18 mouse cellular contexts compared by ENCODE assay signal in the genomic region with DNA sequence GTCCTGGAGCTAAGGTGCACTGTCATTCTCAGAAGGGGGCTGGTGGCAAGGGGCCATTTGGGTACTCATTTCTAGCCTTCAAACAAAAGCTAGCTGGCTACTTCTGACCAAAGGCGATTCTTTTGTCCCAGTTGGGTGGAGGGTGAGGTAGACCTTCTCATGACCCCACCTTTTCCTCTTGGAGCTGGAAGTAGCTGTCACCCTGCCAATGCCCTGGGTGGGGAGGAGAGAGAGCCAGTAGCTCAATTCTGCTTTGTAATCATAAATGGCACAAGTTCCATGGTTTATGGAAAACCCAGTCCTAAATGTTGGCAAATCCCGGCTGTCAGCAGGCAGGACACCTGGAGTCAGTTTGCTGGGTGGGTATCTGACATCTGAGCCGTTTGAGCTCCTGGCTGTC. TPM values are rescaled to one million over a fixed set of nuclear protein-coding genes. Genes with fewer than 3 reads are reported as not detected.
DNase-seq lines count a peak whose midpoint lies in the region; ATAC-seq and TF ChIP-seq lines count a peak whose summit lies in the region.
"Had no signal": no experiment of that assay in that cellular context is flagged by ENCODE, and none has a peak within 500 bp of the region (broad histone marks: within the 10 kb centered on the region; RNA-seq: fewer than 3 reads in every experiment).

No protein-coding gene starts in this region.

- H3K4me3 ChIP-seq in kidney, embryonic 16.5 days (ENCODE audit: low read length) = no peak overlapping the region
- no peak overlapping the region for H3K4me3 ChIP-seq in lung, postnatal 0 days (ENCODE audit: low read depth, low read length)
- H3K4me3 ChIP-seq in neural tube, embryonic 15.5 days (replicated peaks) = no peak overlapping the region
- H3K4me3 ChIP-seq in hindbrain, postnatal 0 days (ENCODE audit: low read length) = no peak overlapping the region
- H3K4me3 ChIP-seq: forebrain, embryonic 13.5 days; limb, embryonic 15.5 days; neural tube, embryonic 13.5 days had no signal

- H3K4me2 ChIP-seq in kidney, embryonic 16.5 days (replicated peaks; ENCODE audit: low read depth, low read length) = no peak overlapping the region
- no peak overlapping the region for H3K4me2 ChIP-seq in lung, postnatal 0 days (replicated peaks; ENCODE audit: low read depth, low read length)
- H3K4me2 ChIP-seq in neural tube, embryonic 15.5 days = no peak overlapping the region
- H3K4me2 ChIP-seq in hindbrain, postnatal 0 days (ENCODE audit: low read depth, low read length) = no peak overlapping the region
- H3K4me2 ChIP-seq: forebrain, embryonic 13.5 days; limb, embryonic 15.5 days; neural tube, embryonic 13.5 days had no signal

- no peak for ATAC-seq in kidney, embryonic 16.5 days (ENCODE audit: low FRiP score, low TSS enrichment)
- no peak for ATAC-seq in lung, postnatal 0 days
- ATAC-seq in neural tube, embryonic 15.5 days (ENCODE audit: low FRiP score) = no peak
- no peak for ATAC-seq in hindbrain, postnatal 0 days
- ATAC-seq: forebrain, embryonic 13.5 days; inflammation-experienced regulatory T-cells, adult 6 months; liver, postnatal 0 days had no signal

- H3K27me3 ChIP-seq in kidney, embryonic 16.5 days (ENCODE audit: insufficient read depth, low read length) = no peaks in the 10 kb centered on the region
- no peaks in the 10 kb centered on the region for H3K27me3 ChIP-seq in lung, postnatal 0 days (replicated peaks; ENCODE audit: insufficient read depth, low read length)
- no peaks in the 10 kb centered on the region for H3K27me3 ChIP-seq in neural tube, embryonic 15.5 days (replicated peaks)
- H3K27me3 ChIP-seq in hindbrain, postnatal 0 days (ENCODE audit: insufficient read depth, low read length) = no peaks in the 10 kb centered on the region
- H3K27me3 ChIP-seq: forebrain, embryonic 13.5 days; limb, embryonic 15.5 days; neural tube, embryonic 13.5 days had no signal

- H3K9me3 ChIP-seq in kidney, embryonic 16.5 days (ENCODE audit: low read length) = no peaks in the 10 kb centered on the region
- H3K9me3 ChIP-seq in lung, postnatal 0 days (ENCODE audit: low read length) = no peaks in the 10 kb centered on the region
- H3K9me3 ChIP-seq in neural tube, embryonic 15.5 days (replicated peaks) = no peaks in the 10 kb centered on the region
- H3K9me3 ChIP-seq in hindbrain, postnatal 0 days (ENCODE audit: low read length) = no peaks in the 10 kb centered on the region
- H3K9me3 ChIP-seq: forebrain, embryonic 13.5 days; limb, embryonic 15.5 days; neural tube, embryonic 13.5 days had no signal

- no peak overlapping the region for H3K27ac ChIP-seq in kidney, embryonic 16.5 days (ENCODE audit: low read length)
- no peak overlapping the region for H3K27ac ChIP-seq in lung, postnatal 0 days (ENCODE audit: low read length)
- H3K27ac ChIP-seq in neural tube, embryonic 15.5 days (replicated peaks) = no peak overlapping the region
- H3K27ac ChIP-seq in hindbrain, postnatal 0 days = no peak overlapping the region
- H3K27ac ChIP-seq: forebrain, embryonic 13.5 days; limb, embryonic 15.5 days; neural tube, embryonic 13.5 days had no signal

- 85% methylated on average over 3 of the region's 3 CpGs for WGBS in kidney, embryonic 16.5 days
- 62% methylated on average over 3 of the region's 3 CpGs for WGBS in lung, postnatal 0 days
- 83% methylated on average over 3 of the region's 3 CpGs for WGBS in neural tube, embryonic 15.5 days
- 74% methylated on average over 3 of the region's 3 CpGs for WGBS in hindbrain, postnatal 0 days

- intact Hi-C loops in heart, postnatal 10 days (cut with DNase I) = no loop called here

- no peak overlapping the region for H3K9ac ChIP-seq in kidney, embryonic 16.5 days (replicated peaks; ENCODE audit: low read length)
- H3K9ac ChIP-seq in lung, postnatal 0 days (replicated peaks; ENCODE audit: low read depth) = no peak overlapping the region
- no peak overlapping the region for H3K9ac ChIP-seq in neural tube, embryonic 15.5 days (replicated peaks)
- no peak overlapping the region for H3K9ac ChIP-seq in hindbrain, postnatal 0 days (replicated peaks; ENCODE audit: low read length)
- H3K9ac ChIP-seq: forebrain, embryonic 13.5 days; limb, embryonic 15.5 days; liver, postnatal 0 days; neural tube, embryonic 13.5 days had no signal

- no peak for TF ChIP-seq EP300 in lung, postnatal 0 days (IDR thresholded peaks at IDR 0.05)

- peaks cover 51% of the 10 kb centered on the region for H3K36me3 ChIP-seq in kidney, embryonic 16.5 days (ENCODE audit: insufficient read depth, low read length)
- peaks cover 38% of the 10 kb centered on the region for H3K36me3 ChIP-seq in lung, postnatal 0 days (ENCODE audit: insufficient read depth, low read length)
- H3K36me3 ChIP-seq in neural tube, embryonic 15.5 days = peaks cover 54% of the 10 kb centered on the region
- peaks cover 42% of the 10 kb centered on the region for H3K36me3 ChIP-seq in hindbrain, postnatal 0 days (ENCODE audit: insufficient read depth, low read length)

- no peak for TF ChIP-seq CTCF in lung, postnatal 0 days (IDR thresholded peaks at IDR 0.05)
- no peak for TF ChIP-seq CTCF in hindbrain, postnatal 0 days (IDR thresholded peaks at IDR 0.05; ENCODE audit: low read depth)

- H3K4me1 ChIP-seq in kidney, embryonic 16.5 days (ENCODE audit: insufficient read depth, low read length) = no peaks in the 10 kb centered on the region
- no peaks in the 10 kb centered on the region for H3K4me1 ChIP-seq in lung, postnatal 0 days (ENCODE audit: insufficient read depth, low read depth, low read length)
- no peaks in the 10 kb centered on the region for H3K4me1 ChIP-seq in neural tube, embryonic 15.5 days
- no peaks in the 10 kb centered on the region for H3K4me1 ChIP-seq in hindbrain, postnatal 0 days (ENCODE audit: insufficient read depth, low read length)
- H3K4me1 ChIP-seq: forebrain, embryonic 13.5 days; limb, embryonic 15.5 days; neural tube, embryonic 13.5 days had no signal

- DNase-seq in kidney, adult 18-20 months = peak; percentile 27
- DNase-seq in Muller cell, postnatal 12 days (ENCODE audit: inconsistent ontology term) = peak; percentile 31
- peak; percentile 32 to 35 for DNase-seq in heart, postnatal 10 days
- DNase-seq in lung, postnatal 0 days (ENCODE audit: low spot score) = peak; percentile 40
- no peak for DNase-seq in cerebellum, adult 11 months
- DNase-seq in hindbrain, postnatal 0 days (ENCODE audit: low spot score) = no peak
- DNase-seq: adrenal gland, postnatal 10 days; cerebellum, adult 9-11 months; embryo, embryonic 11 days; liver, postnatal 0 days; retina, postnatal 1 day; thymus, adult 2 months had no signal

RNA-seq across cellular contexts. Expression of gene Rft1, which starts 11.9 kb away (rescaled TPM):
- polyA plus RNA-seq in kidney, embryonic 16.5 days (2015; fragmentation: Nextera tagmentation; extraction: Ambion mirVana) = 19.6 and 20.3 TPM in 2 replicates
- 10 to 100 TPM; 10.1 to 10.2 TPM for total RNA-seq in heart, postnatal 10 days (2021)
- polyA plus RNA-seq in lung, postnatal 0 days (2015; fragmentation: Nextera tagmentation; extraction: Ambion mirVana) = 14.4 and 15.5 TPM in 2 replicates
- polyA plus RNA-seq in neural tube, embryonic 15.5 days (2015; fragmentation: Nextera tagmentation; extraction: Ambion mirVana) = 9.0 and 9.6 TPM in 2 replicates
- total RNA-seq in hindbrain, postnatal 0 days (2014; rRNA removed) = 11.4 and 18.2 TPM in 2 replicates
- polyA plus RNA-seq in hindbrain, postnatal 0 days (2015; fragmentation: Nextera tagmentation; extraction: Ambion mirVana) = 10.0 and 10.1 TPM in 2 replicates

RNA-seq across cellular contexts. Expression of gene Prkcd, which starts 40.1 kb away (rescaled TPM):
- 48.9 and 52.4 TPM in 2 replicates for polyA plus RNA-seq in kidney, embryonic 16.5 days (2015; fragmentation: Nextera tagmentation; extraction: Ambion mirVana)
- 10 to 100 TPM; 18.7 to 20.0 TPM for total RNA-seq in heart, postnatal 10 days (2021)
- 59.4 and 68.4 TPM in 2 replicates for polyA plus RNA-seq in lung, postnatal 0 days (2015; fragmentation: Nextera tagmentation; extraction: Ambion mirVana)
- 35.2 and 41.8 TPM in 2 replicates for polyA plus RNA-seq in neural tube, embryonic 15.5 days (2015; fragmentation: Nextera tagmentation; extraction: Ambion mirVana)
- total RNA-seq in hindbrain, postnatal 0 days (2014; rRNA removed) = 26.2 and 26.8 TPM in 2 replicates
- polyA plus RNA-seq in hindbrain, postnatal 0 days (2015; fragmentation: Nextera tagmentation; extraction: Ambion mirVana) = 19.6 and 20.4 TPM in 2 replicates

RNA-seq across cellular contexts. Expression of gene Sfmbt1, which starts 48.6 kb away (rescaled TPM):
- 13.6 and 14.5 TPM in 2 replicates for polyA plus RNA-seq in kidney, embryonic 16.5 days (2015; fragmentation: Nextera tagmentation; extraction: Ambion mirVana)
- total RNA-seq in heart, postnatal 10 days (2021) = 10 to 100 TPM; 14.8 to 16.8 TPM
- polyA plus RNA-seq in lung, postnatal 0 days (2015; fragmentation: Nextera tagmentation; extraction: Ambion mirVana) = 8.2 and 8.9 TPM in 2 replicates
- polyA plus RNA-seq in neural tube, embryonic 15.5 days (2015; fragmentation: Nextera tagmentation; extraction: Ambion mirVana) = 13.7 and 16.0 TPM in 2 replicates
- 5.8 and 9.7 TPM in 2 replicates for total RNA-seq in hindbrain, postnatal 0 days (2014; rRNA removed)
- polyA plus RNA-seq in hindbrain, postnatal 0 days (2015; fragmentation: Nextera tagmentation; extraction: Ambion mirVana) = 13.3 and 13.4 TPM in 2 replicates

Comparison
In these comparisons a context has a peak if more than half of its experiments do, and no peak if none do; other contexts are left out.
1. DNase-seq: peak in kidney, adult 18-20 months (single experiment), Muller cell, postnatal 12 days (single experiment), heart, postnatal 10 days (2 of 2) and lung, postnatal 0 days (single experiment); none in cerebellum, adult 11 months (single experiment) and hindbrain, postnatal 0 days (single experiment).